Mouse (Mus musculus) subcutaneous adipose tissue, adult 2 months (tissue): ENCODE measurements around the gene Olfr548-ps1. TPM values are rescaled to one million over a fixed set of nuclear protein-coding genes. Genes with fewer than 3 reads are reported as not detected.

Experiments
- polyA plus RNA-seq: library from polyadenylated mRNA; depleted of rRNA; stranded (reverse); fragments of >200 nt; gene quantifications from 2 replicates; pipeline ENCODE4 v1.2.3, GENCODE M21; 2012; ENCODE audit warnings: low replicate concordance; rRNA removed

The Olfr548-ps1 gene
- polyA plus RNA-seq: not detected in 2 replicates

DNA sequence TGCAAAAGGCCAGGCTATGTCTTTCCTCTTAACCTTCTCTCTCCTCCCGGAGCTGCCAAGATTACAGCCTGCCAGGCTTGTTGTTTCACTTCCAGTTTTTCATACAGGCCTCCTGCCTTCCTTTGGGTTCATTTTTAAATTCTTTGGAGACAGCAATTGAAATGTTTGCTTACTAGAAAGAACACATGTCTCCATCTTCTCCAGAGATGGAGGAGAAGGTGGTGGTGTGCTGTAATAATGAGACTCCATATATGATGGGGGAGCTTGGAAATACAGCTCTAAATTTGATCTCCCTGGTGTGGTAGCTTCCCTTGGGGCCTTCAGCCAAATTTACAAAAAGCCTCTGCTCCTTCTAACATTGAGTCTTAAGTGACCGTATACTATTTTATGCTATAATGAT lies at the start of gene Olfr548-ps1:
Gene Olfr548-ps1, plus strand, starts transcription at position 301 of the 400 bp plus-strand sequence.

DNA sequence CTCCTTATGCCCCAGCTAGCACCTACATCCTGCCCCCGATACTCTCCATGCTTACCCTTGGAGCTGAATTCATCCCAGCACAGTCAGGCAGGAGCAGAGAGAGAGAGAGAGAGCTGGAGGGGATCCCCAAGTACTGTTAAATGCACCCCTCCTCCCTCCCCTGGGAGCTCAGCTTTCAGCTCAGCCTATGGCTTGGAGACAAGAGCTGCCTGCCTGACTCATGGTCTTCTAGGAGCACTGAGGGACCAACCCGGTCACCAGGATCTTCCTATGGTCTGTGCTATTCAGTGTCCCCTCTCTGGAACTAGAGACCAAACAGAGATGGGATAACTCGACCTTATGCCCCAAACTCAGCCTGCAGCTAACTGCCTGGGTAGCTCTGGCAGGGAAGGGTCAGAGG lies 41.2 kb upstream of the Olfr548-ps1 start, which contains the start of gene Olfr545:
Gene Olfr545, minus strand, starts transcription at position 101 of the 400 bp plus-strand sequence.

DNA sequence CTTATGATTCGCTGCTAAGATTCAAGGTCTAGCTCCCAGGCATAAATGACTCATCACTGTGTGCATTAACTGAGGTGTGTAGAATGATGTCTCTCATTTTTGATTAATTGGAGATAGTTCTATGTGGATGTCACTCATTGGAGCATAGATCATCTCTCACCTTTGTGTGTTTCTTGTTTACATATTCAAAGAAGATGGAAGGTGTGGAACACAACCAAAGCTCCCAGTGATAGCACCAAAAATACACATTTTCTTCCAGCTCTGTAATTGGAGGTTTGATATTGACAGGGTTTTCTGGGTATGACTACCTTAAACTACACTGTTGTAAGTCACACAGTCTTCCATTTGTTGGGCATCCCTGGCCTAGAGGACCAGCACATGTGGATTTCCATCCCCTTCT lies 6.2 kb upstream of the Olfr548-ps1 start, which contains the start of gene Olfr547:
Gene Olfr547, plus strand, starts transcription at position 301 of the 400 bp plus-strand sequence.

GRCm38 (mm10) chr7:102549570-102549969 lies 8.9 kb downstream of the Olfr548-ps1 start, which contains the start of gene Olfr549:
Gene Olfr549 (plus strand): TSS chr7:102549870.

DNA sequence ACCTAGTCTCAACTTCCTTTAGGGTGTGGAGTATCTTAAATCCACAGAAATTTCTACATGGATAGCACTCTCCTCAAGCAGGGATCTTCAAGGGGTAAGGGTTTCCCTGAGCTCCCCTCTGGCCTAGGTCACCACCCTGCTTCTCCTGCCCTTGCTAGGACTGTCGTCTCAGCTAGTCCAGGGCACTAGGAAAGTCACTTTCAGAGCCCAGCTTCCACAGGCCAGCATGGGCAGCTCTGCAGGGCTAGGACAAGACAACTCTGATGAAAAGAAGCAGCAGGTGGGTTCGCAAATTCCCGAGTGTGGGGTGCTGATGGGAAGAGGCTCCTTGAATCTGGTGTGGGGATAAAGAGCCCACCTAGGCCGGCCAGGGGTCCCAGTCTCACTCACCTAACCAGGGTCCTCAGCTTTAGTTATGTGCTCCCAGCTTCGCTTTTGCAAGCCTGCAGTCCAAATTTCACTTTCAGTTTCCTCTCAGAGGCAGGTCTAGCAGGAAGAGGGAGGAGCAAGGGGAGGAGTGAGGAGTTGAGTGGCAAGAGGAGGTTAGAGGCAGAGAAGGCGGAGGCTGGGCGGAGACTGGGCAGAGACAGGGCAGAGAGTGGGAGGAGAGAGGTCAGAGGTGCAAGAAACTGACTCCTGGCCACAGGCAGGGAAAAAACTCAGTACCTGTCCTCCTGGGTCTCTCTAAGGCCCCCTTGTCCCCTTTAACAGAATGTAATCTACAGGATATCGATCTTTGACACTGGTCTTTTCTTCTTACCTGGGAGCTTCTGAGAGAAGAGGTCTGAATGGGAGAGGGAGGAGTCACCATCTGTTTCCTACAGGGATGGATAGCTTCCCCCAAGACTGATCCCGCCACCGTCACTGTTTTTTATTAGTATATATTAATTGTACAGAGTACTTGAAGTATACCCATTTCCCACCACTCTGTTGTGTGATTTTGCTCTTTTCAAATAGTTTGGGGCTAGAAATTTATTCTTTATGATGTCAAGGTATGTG lies 24.6 kb downstream of the Olfr548-ps1 start, which contains the start of gene Trim21:
Gene Trim21, minus strand, starts transcription at position 488 of the 999 bp plus-strand sequence.

GRCm38 (mm10) chr7:102571142-102571541 lies 30.4 kb downstream of the Olfr548-ps1 start, which contains the start of gene Olfr550:
Gene Olfr550 (plus strand): TSS chr7:102571442.

GRCm38 (mm10) chr7:102591786-102592185 lies 51.1 kb downstream of the Olfr548-ps1 start, which contains the start of gene Olfr551:
Gene Olfr551 (minus strand): TSS chr7:102591886.

Other genes with a start within 250 kb of the Olfr548-ps1 start
- gene Rrm1, start 99.2 kb upstream of the Olfr548-ps1 start, polyA plus RNA-seq: 5.9 and 22.5 TPM in 2 replicates
- gene Olfr543, start 59.2 kb upstream of the Olfr548-ps1 start, polyA plus RNA-seq: not detected in 2 replicates
- gene Olfr544, start 52.6 kb upstream of the Olfr548-ps1 start, polyA plus RNA-seq: not detected in 2 replicates
- gene Olfr545, start 41.3 kb upstream of the Olfr548-ps1 start, polyA plus RNA-seq: not detected in 2 replicates
- gene Olfr547, start 6.1 kb upstream of the Olfr548-ps1 start, polyA plus RNA-seq: not detected in 2 replicates
- gene Olfr549, start 9.0 kb downstream of the Olfr548-ps1 start, polyA plus RNA-seq: not detected in 2 replicates
- 7.0 and 10.4 TPM in 2 replicates for gene Trim21, start 24.6 kb downstream of the Olfr548-ps1 start, polyA plus RNA-seq
- not detected in 2 replicates for gene Olfr550, start 30.5 kb downstream of the Olfr548-ps1 start, polyA plus RNA-seq
- not detected in 2 replicates for gene Olfr551, start 51.0 kb downstream of the Olfr548-ps1 start, polyA plus RNA-seq
- gene Olfr552, start 56.9 kb downstream of the Olfr548-ps1 start, polyA plus RNA-seq: not detected in 2 replicates
- not detected in 2 replicates for gene Olfr553, start 77.3 kb downstream of the Olfr548-ps1 start, polyA plus RNA-seq
- gene Olfr554, start 97.5 kb downstream of the Olfr548-ps1 start, polyA plus RNA-seq: not detected in 2 replicates
- not detected in 2 replicates for gene Olfr555, start 117.9 kb downstream of the Olfr548-ps1 start, polyA plus RNA-seq
- not detected in 2 replicates for gene Olfr556, start 124.0 kb downstream of the Olfr548-ps1 start, polyA plus RNA-seq
- gene Trim68, start 146.4 kb downstream of the Olfr548-ps1 start, polyA plus RNA-seq: 41.4 and 44.2 TPM in 2 replicates
- gene Olfr557, start 155.0 kb downstream of the Olfr548-ps1 start, polyA plus RNA-seq: not detected in 2 replicates
- 9.2 and 10.1 TPM in 2 replicates for gene Olfr558, start 161.3 kb downstream of the Olfr548-ps1 start, polyA plus RNA-seq
- gene Olfr33, start 178.2 kb downstream of the Olfr548-ps1 start, polyA plus RNA-seq: not detected in 2 replicates
- gene Olfr559, start 186.6 kb downstream of the Olfr548-ps1 start, polyA plus RNA-seq: not detected in 2 replicates
- 0.17 and 0.27 TPM in 2 replicates for gene Olfr560, start 218.5 kb downstream of the Olfr548-ps1 start, polyA plus RNA-seq
- 11.4 and 14.6 TPM in 2 replicates for gene Olfr78, start 218.6 kb downstream of the Olfr548-ps1 start, polyA plus RNA-seq
- 0.12 TPM in 1 of 2 replicates, not detected in the other for gene Olfr561, start 230.3 kb downstream of the Olfr548-ps1 start, polyA plus RNA-seq